Mouse (Mus musculus): Measurements from ENCODE around the gene Lsg1.

The Lsg1 gene

GRCm38 (mm10) chr16:30600431-30601045, 13.1 kb upstream of the Lsg1 start:
- no peak for DNase-seq (ENCODE audit: low spot score)

GRCm38 (mm10) chr16:30599491-30600268, 12.3 kb upstream of the Lsg1 start, which contains the start of gene Fam43a:
TSS of gene Fam43a (plus strand) at chr16:30599723.
- peak; percentile 34 for DNase-seq (ENCODE audit: low spot score)

- peak; percentile 64 for DNase-seq (ENCODE audit: low spot score)
Measured at GRCm38 (mm10) chr16:30596959-30597681, 9.7 kb upstream of the Lsg1 start.

- no peak for DNase-seq (ENCODE audit: low spot score)
Measured at GRCm38 (mm10) chr16:30595835-30596557, 8.6 kb upstream of the Lsg1 start.

GRCm38 (mm10) chr16:30595356-30595755, 8.0 kb upstream of the Lsg1 start:
- DNase-seq (ENCODE audit: low spot score): no peak

- DNase-seq (ENCODE audit: low spot score): no peak
Measured at GRCm38 (mm10) chr16:30591990-30592389, 4.6 kb upstream of the Lsg1 start.

GRCm38 (mm10) chr16:30590264-30591209, 3.1 kb upstream of the Lsg1 start:
- DNase-seq (ENCODE audit: low spot score): no peak

- no peak for DNase-seq (ENCODE audit: low spot score)
Measured at GRCm38 (mm10) chr16:30586935-30587493, 378 bp downstream of the Lsg1 start.

GRCm38 (mm10) chr16:30580765-30581164, 6.6 kb downstream of the Lsg1 start:
- no peak for DNase-seq (ENCODE audit: low spot score)

- no peak for DNase-seq (ENCODE audit: low spot score)
Measured at GRCm38 (mm10) chr16:30576392-30576791, 11.0 kb downstream of the Lsg1 start.

GRCm38 (mm10) chr16:30575815-30576214, 11.6 kb downstream of the Lsg1 start:
- DNase-seq (ENCODE audit: low spot score): no peak

- DNase-seq (ENCODE audit: low spot score): no peak
Measured at GRCm38 (mm10) chr16:30572239-30572638, 15.2 kb downstream of the Lsg1 start.

- DNase-seq (ENCODE audit: low spot score): no peak
Measured at GRCm38 (mm10) chr16:30571378-30571777, 16.0 kb downstream of the Lsg1 start.

- DNase-seq (ENCODE audit: low spot score): no peak
Measured at GRCm38 (mm10) chr16:30570173-30570572, 17.2 kb downstream of the Lsg1 start.

- peak; percentile 53 for DNase-seq (ENCODE audit: low spot score)
Measured at GRCm38 (mm10) chr16:30565631-30566030, 21.8 kb downstream of the Lsg1 start.

- DNase-seq (ENCODE audit: low spot score): no peak
Measured at GRCm38 (mm10) chr16:30560601-30561000, 26.8 kb downstream of the Lsg1 start.

- no peak for DNase-seq (ENCODE audit: low spot score)
Measured at GRCm38 (mm10) chr16:30559312-30559992, 27.9 kb downstream of the Lsg1 start.

- no peak for DNase-seq (ENCODE audit: low spot score)
Measured at GRCm38 (mm10) chr16:30554109-30554508, 33.3 kb downstream of the Lsg1 start.

- no peak for DNase-seq (ENCODE audit: low spot score)
Measured at GRCm38 (mm10) chr16:30552621-30553338, 34.6 kb downstream of the Lsg1 start.

Data from c-Kit-positive CD71-positive TER-119-positive erythroid progenitor cells, embryonic 14.5 days (primary cell).